Mouse (Mus musculus) MEL (cell line): ENCODE data around the gene Dusp1. TPM values are rescaled to one million over a fixed set of nuclear protein-coding genes. Genes with fewer than 3 reads are reported as not detected.

Source experiments
- DNase-seq: peaks from one replicate; pipeline ENCODE4 v3.0.0; 2011; ENCODE audit warnings: low read depth, low spot score
- H3K27ac ChIP-seq: 2 replicates; pipeline ENCODE4 v1.5.1; 2012; ENCODE audit warnings: low read depth, mild to moderate bottlenecking, control low read depth, low read length, moderate library complexity; ENCODE audit not compliant: control insufficient read depth
- H3K27me3 ChIP-seq, 2 experiments: fragments of 150-350 bp in 1 of 2; sonication (generic) in 1 of 2; 2 replicates each; pipeline ENCODE4 v1.6.1; 2012; ENCODE audit warnings: low read length in 2 of 2, mild to moderate bottlenecking in 2 of 2, improper control_type of control experiment in 1 of 2, moderate library complexity in 1 of 2; ENCODE audit not compliant: insufficient read depth in 2 of 2, control insufficient read depth in 1 of 2
- H3K36me3 ChIP-seq, 2 experiments: 2 replicates each; pipeline ENCODE4 v1.6.1; 2012 to 2014; ENCODE audit warnings: low read length in 2 of 2, improper control_type of control experiment in 1 of 2, inconsistent platforms in 1 of 2, mild to moderate bottlenecking in 1 of 2; ENCODE audit not compliant: insufficient read depth in 2 of 2, control insufficient read depth in 1 of 2
- H3K4me1 ChIP-seq, 2 experiments: fragments of 150-350 bp in 1 of 2; sonication (generic) in 1 of 2; 2 replicates each; pipeline ENCODE4 v1.6.1; 2012; ENCODE audit warnings: low read length in 2 of 2, improper control_type of control experiment in 1 of 2, mild to moderate bottlenecking in 1 of 2; ENCODE audit not compliant: insufficient read depth in 2 of 2, control insufficient read depth in 1 of 2
- H3K4me3 ChIP-seq, 2 experiments: fragments of 150-350 bp in 1 of 2; sonication (generic) in 1 of 2; 2 replicates each; pipeline ENCODE4 v1.5.1; 2012; ENCODE audit warnings: low read depth in 2 of 2, low read length in 2 of 2, mild to moderate bottlenecking in 2 of 2, moderate library complexity in 2 of 2, control low read depth in 1 of 2, improper control_type of control experiment in 1 of 2; ENCODE audit not compliant: control insufficient read depth in 1 of 2, insufficient read depth in 1 of 2
- H3K79me2 ChIP-seq: 2 replicates; pipeline ENCODE4 v1.6.1; 2012; ENCODE audit warnings: mild to moderate bottlenecking, low read length, moderate library complexity; ENCODE audit not compliant: control insufficient read depth, poor library complexity, insufficient read depth
- H3K9ac ChIP-seq: 2 replicates; pipeline ENCODE4 v1.6.1; 2012; ENCODE audit warnings: low read depth, mild to moderate bottlenecking, control low read depth, low read length, moderate library complexity; ENCODE audit not compliant: control insufficient read depth, poor library complexity, severe bottlenecking
- H3K9me3 ChIP-seq: fragments of 150-350 bp; sonication (generic); replicated peaks from 2 replicates; pipeline ENCODE4 v1.6.1; 2012; ENCODE audit warnings: mild to moderate bottlenecking, low read length, improper control_type of control experiment, moderate library complexity; ENCODE audit not compliant: insufficient read depth
- CHD1 ChIP-seq: IDR thresholded peaks from 2 replicates; pipeline ENCODE4 v1.6.1; 2012; ENCODE audit warnings: low read depth, mild to moderate bottlenecking, inconsistent platforms, low read length, improper control_type of control experiment
- CHD2 ChIP-seq: IDR thresholded peaks from 2 replicates; pipeline ENCODE4 v1.6.1; 2011; ENCODE audit warnings: low read length, improper control_type of control experiment
- CTCF ChIP-seq, 3 experiments: IDR thresholded peaks in 2 of 3; conservative IDR thresholded peaks in 1 of 3; 2 replicates each; pipeline ENCODE4 v1.5.1; 2011 to 2012; ENCODE audit warnings: low read length in 3 of 3, low read depth in 2 of 3, mild to moderate bottlenecking in 2 of 3, improper control_type of control experiment in 1 of 3, inconsistent platforms in 1 of 3, mixed read lengths in 1 of 3, moderate library complexity in 1 of 3; ENCODE audit not compliant: control insufficient read depth in 1 of 3, insufficient read depth in 1 of 3, poor library complexity in 1 of 3, severe bottlenecking in 1 of 3
- E2F4 ChIP-seq: IDR thresholded peaks from 2 replicates; pipeline ENCODE4 v1.6.1; 2011; ENCODE audit warnings: low read depth, low read length, improper control_type of control experiment, borderline replicate concordance
- GABPA ChIP-seq: IDR thresholded peaks from 2 replicates; pipeline ENCODE4 v1.6.1; 2012; ENCODE audit warnings: low read depth, mild to moderate bottlenecking, inconsistent platforms, low read length, improper control_type of control experiment, moderate library complexity
- HCFC1 ChIP-seq: IDR thresholded peaks from 2 replicates; pipeline ENCODE4 v1.6.1; 2012; ENCODE audit warnings: low read depth, mild to moderate bottlenecking, inconsistent platforms, low read length, improper control_type of control experiment, moderate library complexity
- JUND ChIP-seq: IDR thresholded peaks from 2 replicates; pipeline ENCODE4 v1.6.1; 2011; ENCODE audit warnings: low read depth, mild to moderate bottlenecking, improper control_type of control experiment, low read length
- MAX ChIP-seq: IDR thresholded peaks from 2 replicates; pipeline ENCODE4 v1.6.1; 2011; ENCODE audit warnings: low read length, improper control_type of control experiment
- MEF2A ChIP-seq: IDR thresholded peaks from 2 replicates; pipeline ENCODE4 v1.6.1; 2014; ENCODE audit warnings: low read depth, mild to moderate bottlenecking, inconsistent platforms, low read length, improper control_type of control experiment; ENCODE audit not compliant: poor library complexity, insufficient replicate concordance, severe bottlenecking; ENCODE audit errors: extremely low read depth
- MXI1 ChIP-seq: IDR thresholded peaks from 2 replicates; pipeline ENCODE4 v1.6.1; 2011; ENCODE audit warnings: mild to moderate bottlenecking, low read depth, low read length, improper control_type of control experiment
- MYB ChIP-seq: IDR thresholded peaks from 2 replicates; pipeline ENCODE4 v1.6.1; 2011; ENCODE audit warnings: mild to moderate bottlenecking, low read depth, low read length, improper control_type of control experiment
- NELFE ChIP-seq: IDR thresholded peaks from 2 replicates; pipeline ENCODE4 v1.6.1; 2011; ENCODE audit warnings: low read depth, low read length, improper control_type of control experiment
- NRF1 ChIP-seq: IDR thresholded peaks from 2 replicates; pipeline ENCODE4 v1.6.1; 2014; ENCODE audit warnings: low read depth, mild to moderate bottlenecking, inconsistent platforms, low read length, improper control_type of control experiment, moderate library complexity; ENCODE audit not compliant: poor library complexity, insufficient read depth, severe bottlenecking
- POLR2AphosphoS2 ChIP-seq: IDR thresholded peaks from 2 replicates; pipeline ENCODE4 v1.6.1; 2011; ENCODE audit warnings: low read length, improper control_type of control experiment
- RAD21 ChIP-seq: IDR thresholded peaks from 2 replicates; pipeline ENCODE4 v1.6.1; 2011; ENCODE audit warnings: mild to moderate bottlenecking, low read depth, low read length, improper control_type of control experiment
- TAL1 ChIP-seq: IDR thresholded peaks from 2 replicates; pipeline ENCODE4 v1.6.1; 2012; ENCODE audit warnings: mild to moderate bottlenecking, inconsistent platforms, low read length, moderate library complexity, mixed read lengths
- TBP ChIP-seq: IDR thresholded peaks from 2 replicates; pipeline ENCODE4 v1.8.0; 2011; ENCODE audit warnings: low read depth, low read length, improper control_type of control experiment
- TCF12 ChIP-seq: IDR thresholded peaks from 2 replicates; pipeline ENCODE4 v1.6.1; 2014; ENCODE audit warnings: low read depth, mild to moderate bottlenecking, inconsistent platforms, low read length, improper control_type of control experiment, moderate library complexity
- UBTF ChIP-seq: IDR thresholded peaks from 2 replicates; pipeline ENCODE4 v1.6.1; 2012; ENCODE audit warnings: low read depth, mild to moderate bottlenecking, inconsistent platforms, low read length, improper control_type of control experiment, moderate library complexity, borderline replicate concordance; ENCODE audit not compliant: insufficient read depth
- USF1 ChIP-seq: IDR thresholded peaks from 2 replicates; pipeline ENCODE4 v1.6.1; 2014; ENCODE audit warnings: low read depth, mild to moderate bottlenecking, inconsistent platforms, low read length, improper control_type of control experiment, moderate library complexity
- ZC3H11A ChIP-seq: IDR thresholded peaks from 2 replicates; pipeline ENCODE4 v1.6.1; 2012; ENCODE audit warnings: low read depth, mild to moderate bottlenecking, inconsistent platforms, low read length, improper control_type of control experiment
- ZMIZ1 ChIP-seq: IDR thresholded peaks from 2 replicates; pipeline ENCODE4 v1.6.1; 2012; ENCODE audit warnings: low read depth, mild to moderate bottlenecking, inconsistent platforms, low read length, improper control_type of control experiment, moderate library complexity
- polyA plus RNA-seq, 2 experiments: library from polyadenylated mRNA; stranded (reverse) in 1 of 2; unstranded in 1 of 2; fragments of >175 nt in 1 of 2; fragments of >200 nt in 1 of 2; gene quantifications; 2 replicates each; pipeline versions ENCODE4 v1.2.1 to v1.2.4; 2012; ENCODE audit warnings: low replicate concordance in 2 of 2, low read depth in 1 of 2; ENCODE audit not compliant: insufficient read length in 2 of 2, insufficient read depth in 1 of 2, missing spikeins in 1 of 2
- total RNA-seq: library from RNA; depleted of rRNA; stranded (reverse); fragments of 300-350 nt; gene quantifications from 2 replicates; pipeline ENCODE4 v1.2.3, GENCODE M21; 2012

Gene Dusp1
- total and polyA plus RNA-seq, 3 experiments = 0.96 to 5.0 TPM; not detected in 1

- Histone ChIP-seq H3K9ac (no peak overlapping the region), H3K79me2 (no peaks in the 10 kb centered on the region), H3K27ac (no peak overlapping the region), H3K27me3 (peaks cover 28 to 30% of the 10 kb centered on the region in 2 experiments), H3K9me3 (no peaks in the 10 kb centered on the region), H3K4me3 (no peak overlapping the region), H3K4me1 (no peaks in the 10 kb centered on the region), H3K36me3 (no peaks in the 10 kb centered on the region)
- TF ChIP-seq CHD2 = no peak
- TF ChIP-seq NELFE = no peak
- TF ChIP-seq ZMIZ1 = no peak
- TF ChIP-seq UBTF = no peak
- no peak for TF ChIP-seq NRF1
- TF ChIP-seq MXI1 = no peak
- no peak for TF ChIP-seq RAD21
- TF ChIP-seq E2F4 = no peak
- no peak for TF ChIP-seq CTCF (IDR thresholded peaks at IDR 0.05 in 2 of 3, conservative IDR thresholded peaks at IDR 0.05 in 1 of 3; ENCODE audit: control insufficient read depth in 1 of 3, insufficient read depth in 1 of 3, low read depth in 2 of 3, low read length in 3 of 3, poor library complexity in 1 of 3, severe bottlenecking in 1 of 3)
- no peak for TF ChIP-seq ZC3H11A
- TF ChIP-seq MEF2A = no peak
- TF ChIP-seq JUND = no peak
- no peak for TF ChIP-seq CHD1
- TF ChIP-seq GABPA = no peak
- no peak for TF ChIP-seq MYB
- no peak for TF ChIP-seq TCF12
- TF ChIP-seq HCFC1 = no peak
- TF ChIP-seq MAX = no peak
- no peak for TF ChIP-seq USF1
- no peak for TF ChIP-seq TBP
- no peak for DNase-seq
Measured at GRCm38 (mm10) chr17:26551104-26551503, 10.8 kb downstream of the Dusp1 start.

GRCm38 (mm10) chr17:26549148-26549809, 12.6 kb downstream of the Dusp1 start:
- DNase-seq = no peak
- no peak overlapping the region for H3K4me3 ChIP-seq
- no peak overlapping the region for H3K9ac ChIP-seq
- H3K79me2 ChIP-seq = no peaks in the 10 kb centered on the region
- no peaks in the 10 kb centered on the region for H3K9me3 ChIP-seq
- H3K27me3 ChIP-seq = peaks cover 18 to 19% of the 10 kb centered on the region in 2 experiments
- no peak overlapping the region for H3K27ac ChIP-seq
- H3K36me3 ChIP-seq = no peaks in the 10 kb centered on the region
- no peak for TF ChIP-seq GABPA
- no peak for TF ChIP-seq TCF12
- TF ChIP-seq TAL1 = no peak
- no peak for TF ChIP-seq MEF2A
- TF ChIP-seq POLR2AphosphoS2 = no peak
- TF ChIP-seq, all 39 proteins: peak for 0
- H3K4me1 ChIP-seq = no peaks in the 10 kb centered on the region
